Mouse (Mus musculus) cerebellum, adult 2 months (tissue): ENCODE data around the gene Pwwp2b.

Experiments used
- CTCF ChIP-seq: fragments of 200-500 bp; IDR thresholded peaks from 2 replicates; pipeline ENCODE4 v1.5.1; 2011; ENCODE audit warnings: low read depth, mild to moderate bottlenecking, control low read depth, low read length, moderate library complexity, borderline replicate concordance; ENCODE audit not compliant: insufficient read depth
- POLR2A ChIP-seq: fragments of 200-500 bp; IDR thresholded peaks from 2 replicates; pipeline ENCODE4 v1.6.1; 2011; ENCODE audit warnings: low read length, control low read depth, borderline replicate concordance; ENCODE audit not compliant: insufficient read depth

- TF ChIP-seq CTCF (no peak), POLR2A (no peak)
These were observed 9.7 kb downstream of the Pwwp2b start for GRCm38 (mm10) chr7:139257752-139258542.
